Mouse (Mus musculus) erythroblast, adult 5-6 weeks (primary cell): ENCODE results near the gene St8sia1. TPM values are rescaled to one million over a fixed set of nuclear protein-coding genes. Genes with fewer than 3 reads are reported as not detected.
A peak's percentile ranks its signal among the peaks of the same experiment; 100 is the strongest.

Experiments used
- ATAC-seq: replicated peaks from 2 replicates; pipeline ENCODE4 v1.8.0; 2016; ENCODE audit warnings: moderate number of reproducible peaks, mild to moderate bottlenecking, moderate TSS enrichment, inconsistent platforms; ENCODE audit not compliant: poor library complexity, low FRiP score, severe bottlenecking
- total RNA-seq, 2 experiments: library from RNA; stranded (forward) in 1 of 2; stranded (reverse) in 1 of 2; fragments of 150-400 nt in 1 of 2; fragments of 200-764, 138-1000 nt in 1 of 2; gene quantifications; 2 replicates each; pipeline versions ENCODE4 v1.2.3 to v1.2.4; 2015 to 2017; ENCODE audit warnings: low replicate concordance in 2 of 2

Gene St8sia1
- total RNA-seq, 2 experiments from 2014 or later: not detected

GRCm38 (mm10) chr6:142776935-142777334, 187.3 kb downstream of the St8sia1 start:
- no peak for ATAC-seq

GRCm38 (mm10) chr6:142773566-142773965, 190.7 kb downstream of the St8sia1 start:
- peak; percentile 24 for ATAC-seq

- ATAC-seq: no peak
These were observed 192.6 kb downstream of the St8sia1 start for GRCm38 (mm10) chr6:142771643-142772042.

Other genes starting within 250 kb of the St8sia1 start
- gene Cmas, start 207.8 kb downstream of the St8sia1 start, total RNA-seq (2015; ENCODE audit: low replicate concordance): 639 and 701 TPM in 2 replicates
- gene Cmas, start 207.8 kb downstream of the St8sia1 start, total RNA-seq (2017; ENCODE audit: low replicate concordance): 721 and 946 TPM in 2 replicates
- not detected in 2 replicates for gene Sult6b2, start 159.9 kb downstream of the St8sia1 start, total RNA-seq (2015; ENCODE audit: low replicate concordance)
- 0.42 TPM in 1 of 2 replicates, not detected in the other for gene Sult6b2, start 159.9 kb downstream of the St8sia1 start, total RNA-seq (2017; ENCODE audit: low replicate concordance)
- 108 and 122 TPM in 2 replicates for gene C2cd5, start 135.7 kb upstream of the St8sia1 start, total RNA-seq (2015; ENCODE audit: low replicate concordance)
- gene C2cd5, start 135.7 kb upstream of the St8sia1 start, total RNA-seq (2017; ENCODE audit: low replicate concordance): 98.8 and 106 TPM in 2 replicates
- 37.8 and 42.1 TPM in 2 replicates for gene Etnk1, start 202.8 kb upstream of the St8sia1 start, total RNA-seq (2015; ENCODE audit: low replicate concordance)
- gene Etnk1, start 202.8 kb upstream of the St8sia1 start, total RNA-seq (2017; ENCODE audit: low replicate concordance): 47.0 and 48.9 TPM in 2 replicates